Mouse (Mus musculus): ENCODE measurements around the gene Abhd14a.

The Abhd14a gene

GRCm38 (mm10) chr9:106469776-106470175 is 22.3 kb upstream of the Abhd14a start:
- DNase-seq (ENCODE audit: low spot score in 2 of 2), result no peak

DNA sequence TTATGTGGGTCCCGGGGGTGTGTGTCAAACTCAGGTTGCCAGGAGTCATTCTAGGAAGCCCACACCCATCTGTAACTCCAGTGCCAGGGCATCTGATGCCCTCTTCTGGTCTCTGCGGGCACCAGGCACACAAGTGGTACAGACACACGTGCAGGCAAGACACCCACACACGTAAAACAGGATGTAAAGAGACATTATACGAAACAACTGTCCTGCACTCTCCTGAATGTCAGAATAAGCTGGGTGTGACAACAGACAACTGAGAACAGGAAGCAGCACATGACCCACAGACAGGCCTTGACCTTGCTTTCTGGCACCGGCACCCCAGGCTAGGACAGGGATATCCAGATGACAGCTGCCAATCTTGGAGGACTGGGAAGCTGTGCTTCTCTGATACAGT is 21.8 kb upstream of the Abhd14a start:
- DNase-seq (ENCODE audit: low spot score in 2 of 2), result no peak

DNA sequence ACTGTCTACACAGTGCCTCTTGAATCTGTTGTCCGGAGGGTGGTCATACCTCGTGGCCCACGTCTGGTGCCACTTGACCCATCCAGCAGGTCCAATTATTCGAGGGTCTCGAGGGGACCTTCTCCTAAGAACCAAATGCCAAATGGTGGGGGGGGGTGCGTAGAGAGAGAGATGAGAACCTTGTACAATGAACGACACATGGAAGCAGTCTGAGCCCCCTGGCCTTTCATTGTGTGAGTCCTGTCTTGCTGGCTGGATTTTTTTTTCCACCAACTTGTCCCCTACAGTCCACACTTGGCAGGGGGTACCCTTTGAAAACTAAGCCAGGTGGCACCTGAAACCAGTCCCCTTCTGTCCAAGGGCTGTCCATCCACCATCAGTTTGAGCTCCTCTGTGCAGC is 20.3 kb upstream of the Abhd14a start:
- DNase-seq (ENCODE audit: low spot score in 2 of 2), result no peak

- no peak for DNase-seq (ENCODE audit: low spot score in 2 of 2)
These were observed 19.2 kb upstream of the Abhd14a start for GRCm38 (mm10) chr9:106466721-106467120.

DNA sequence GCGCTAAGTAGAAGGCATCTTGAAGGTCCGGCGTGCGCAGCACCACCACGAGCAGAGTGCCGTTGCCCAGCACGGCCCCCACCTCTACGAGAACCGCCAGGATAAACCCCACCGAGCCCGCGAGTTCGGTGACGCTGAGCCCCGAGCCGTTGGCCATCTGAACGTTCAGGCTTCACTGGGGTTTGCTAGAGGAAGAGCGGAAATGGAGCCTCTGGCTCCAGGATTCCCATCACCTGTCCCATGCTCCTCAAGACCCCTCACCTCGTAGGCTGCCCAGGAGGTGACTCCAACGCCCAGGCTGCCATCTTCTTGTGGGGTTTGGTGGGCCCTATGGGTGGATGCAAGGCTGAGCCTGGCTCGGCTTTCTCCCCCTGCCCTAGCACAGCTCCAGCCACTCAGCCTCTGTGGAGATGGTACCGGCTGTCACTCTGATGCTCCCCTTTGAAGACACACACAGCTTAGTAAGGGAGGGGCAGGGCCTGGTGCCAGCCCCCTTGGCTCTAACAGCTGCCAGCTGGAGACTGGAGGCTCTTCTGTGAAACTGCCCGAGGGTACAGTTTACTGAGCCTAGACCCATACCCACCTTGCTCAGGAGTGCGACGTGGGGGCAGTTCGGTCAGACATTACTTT is 18.2 kb upstream of the Abhd14a start, which contains the start of gene Gpr62:
TSS of gene Gpr62 (minus strand) at position 368 of the 630 bp plus-strand sequence.
- no peak for DNase-seq (ENCODE audit: low spot score in 2 of 2)

- peak in 1 of 2 experiments; percentile 75 for DNase-seq (ENCODE audit: low spot score in 2 of 2)
These were observed 17.5 kb upstream of the Abhd14a start for GRCm38 (mm10) chr9:106464751-106465541.

DNA sequence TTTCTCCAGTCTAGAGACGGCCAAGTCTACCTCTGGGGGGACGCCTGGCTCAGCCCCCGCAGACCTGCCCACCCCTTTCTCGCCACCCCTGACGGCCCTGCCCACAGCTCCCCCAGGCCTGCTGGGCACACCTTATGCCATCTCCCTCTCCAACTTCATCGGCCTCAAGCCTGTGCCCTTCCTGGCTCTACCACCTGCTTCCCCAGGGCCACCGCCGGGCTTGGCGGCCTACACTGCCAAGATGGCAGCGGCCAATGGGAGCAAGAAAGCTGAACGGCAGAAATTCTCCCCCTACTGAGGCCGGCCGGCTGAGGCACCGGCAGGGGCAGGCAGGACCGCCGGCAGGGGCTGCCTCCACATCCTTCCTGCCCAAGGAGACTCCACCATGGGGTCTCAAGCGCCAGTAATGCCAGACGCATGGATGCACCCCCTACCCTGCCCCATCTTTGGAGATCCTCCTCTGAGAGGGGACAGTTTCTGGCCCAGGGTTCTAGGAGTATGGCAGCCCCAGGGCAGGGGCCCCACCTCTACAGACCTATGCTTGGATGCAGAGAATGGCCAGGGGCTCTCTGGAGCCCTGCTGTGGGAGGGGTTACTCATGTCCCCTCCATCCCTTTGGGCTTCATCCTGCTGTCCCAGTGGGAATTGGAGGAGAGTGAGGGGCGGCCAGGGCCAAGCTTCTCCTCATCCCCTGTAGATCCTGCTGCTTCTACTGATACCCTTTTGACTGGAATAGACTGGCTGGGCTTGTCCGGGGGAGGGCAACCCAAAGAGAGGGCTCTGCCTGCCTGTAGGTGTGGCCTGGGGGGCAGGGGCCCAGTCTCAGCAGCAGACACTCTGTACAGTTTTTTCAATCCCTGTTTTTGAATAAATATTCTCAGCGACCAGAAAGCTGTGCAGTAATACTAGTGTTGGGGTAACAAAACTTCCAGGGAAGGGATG is 15.9 kb upstream of the Abhd14a start:
- no peak for DNase-seq (ENCODE audit: low spot score in 2 of 2)

GRCm38 (mm10) chr9:106462430-106462800 is 14.9 kb upstream of the Abhd14a start:
- no peak for DNase-seq (ENCODE audit: low spot score in 2 of 2)

GRCm38 (mm10) chr9:106461641-106462429 is 14.4 kb upstream of the Abhd14a start:
- DNase-seq (ENCODE audit: low spot score in 2 of 2), result no peak

DNA sequence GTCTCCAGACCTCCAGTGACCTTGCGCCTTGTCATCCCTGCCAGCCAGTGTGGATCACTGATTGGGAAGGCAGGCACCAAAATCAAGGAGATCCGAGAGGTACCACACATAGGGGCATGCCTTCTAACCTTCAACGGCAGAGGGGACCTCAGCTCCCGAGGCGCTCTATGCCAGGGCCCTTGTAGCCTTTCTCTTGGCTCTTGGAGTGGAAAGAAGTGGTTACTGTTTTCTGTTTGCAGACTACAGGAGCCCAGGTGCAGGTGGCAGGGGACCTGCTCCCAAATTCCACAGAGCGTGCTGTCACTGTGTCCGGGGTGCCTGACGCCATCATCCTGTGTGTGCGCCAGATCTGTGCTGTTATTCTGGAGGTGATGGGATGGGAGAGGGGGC is 13.5 kb upstream of the Abhd14a start:
- DNase-seq (ENCODE audit: low spot score in 2 of 2), result no peak

DNA sequence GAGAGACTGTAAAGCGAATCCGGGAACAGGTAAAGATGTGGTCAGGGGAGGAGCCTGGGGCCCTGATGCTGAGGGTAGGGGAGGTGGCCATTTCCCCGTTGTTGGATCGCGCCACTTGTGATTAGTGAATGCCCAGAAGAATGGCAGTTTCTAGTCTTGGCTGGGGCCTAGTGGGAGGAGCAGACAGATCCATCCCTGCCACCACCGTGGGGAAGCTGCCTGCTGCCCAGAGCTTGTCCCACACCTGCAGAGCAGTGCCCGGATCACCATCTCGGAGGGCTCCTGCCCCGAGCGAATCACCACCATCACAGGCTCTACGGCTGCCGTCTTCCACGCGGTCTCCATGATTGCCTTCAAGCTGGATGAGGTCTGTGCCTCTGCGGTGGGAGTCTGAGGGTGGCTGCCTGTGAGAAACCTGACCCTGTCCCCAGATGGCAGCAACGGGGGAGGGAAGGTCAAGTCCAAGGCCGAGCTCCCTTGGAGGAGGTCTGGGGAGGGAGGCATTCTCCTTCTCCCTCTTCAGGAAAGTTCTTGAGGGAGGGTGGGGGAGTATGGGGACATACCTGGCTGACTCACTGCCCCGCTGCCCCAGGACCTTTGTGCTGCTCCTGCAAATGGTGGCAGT is 13.0 kb upstream of the Abhd14a start:
- no peak for DNase-seq (ENCODE audit: low spot score in 2 of 2)

DNA sequence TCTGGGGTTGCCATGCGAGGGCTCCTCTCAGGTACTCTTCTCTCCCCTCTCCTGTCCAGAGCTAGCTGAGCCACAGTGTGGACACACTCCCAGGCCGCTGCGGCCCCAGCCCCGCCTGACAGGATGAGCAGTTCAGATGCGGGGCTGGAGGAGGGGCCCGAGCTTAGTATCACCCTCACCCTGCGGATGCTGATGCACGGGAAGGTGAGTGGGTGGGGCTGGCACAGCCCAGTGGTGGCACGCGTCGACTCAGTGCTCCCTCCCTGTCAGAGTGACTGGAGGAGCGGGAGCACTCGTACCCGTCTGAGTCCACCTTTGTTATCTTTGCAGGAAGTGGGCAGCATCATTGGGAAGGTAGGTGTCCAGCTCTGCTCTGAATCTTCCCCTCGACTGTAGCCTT is 12.5 kb upstream of the Abhd14a start:
- DNase-seq (ENCODE audit: low spot score in 2 of 2), result no peak

DNA sequence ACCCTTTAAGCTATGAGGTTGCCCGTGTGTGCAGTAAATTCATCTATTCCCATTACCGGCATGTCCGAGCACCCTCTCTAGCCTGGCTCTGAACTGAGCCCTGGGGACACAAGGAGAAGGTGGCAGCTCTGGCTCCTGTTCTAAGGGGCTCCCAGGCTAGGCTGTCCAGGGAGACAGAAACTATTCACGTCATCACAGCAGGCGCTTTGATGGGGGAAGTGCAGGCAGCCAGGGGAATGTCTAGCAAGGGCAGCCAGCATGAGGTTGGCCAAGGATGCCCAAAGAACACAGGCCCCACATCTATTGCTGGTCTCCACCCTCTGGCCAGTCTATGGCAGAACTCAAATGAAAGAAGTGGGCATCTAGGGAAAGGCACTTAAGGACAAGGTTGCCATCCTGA is 10.4 kb upstream of the Abhd14a start:
- DNase-seq (ENCODE audit: low spot score in 2 of 2), result no peak

GRCm38 (mm10) chr9:106457163-106457559 is 9.7 kb upstream of the Abhd14a start:
- no peak for DNase-seq (ENCODE audit: low spot score in 2 of 2)

DNA sequence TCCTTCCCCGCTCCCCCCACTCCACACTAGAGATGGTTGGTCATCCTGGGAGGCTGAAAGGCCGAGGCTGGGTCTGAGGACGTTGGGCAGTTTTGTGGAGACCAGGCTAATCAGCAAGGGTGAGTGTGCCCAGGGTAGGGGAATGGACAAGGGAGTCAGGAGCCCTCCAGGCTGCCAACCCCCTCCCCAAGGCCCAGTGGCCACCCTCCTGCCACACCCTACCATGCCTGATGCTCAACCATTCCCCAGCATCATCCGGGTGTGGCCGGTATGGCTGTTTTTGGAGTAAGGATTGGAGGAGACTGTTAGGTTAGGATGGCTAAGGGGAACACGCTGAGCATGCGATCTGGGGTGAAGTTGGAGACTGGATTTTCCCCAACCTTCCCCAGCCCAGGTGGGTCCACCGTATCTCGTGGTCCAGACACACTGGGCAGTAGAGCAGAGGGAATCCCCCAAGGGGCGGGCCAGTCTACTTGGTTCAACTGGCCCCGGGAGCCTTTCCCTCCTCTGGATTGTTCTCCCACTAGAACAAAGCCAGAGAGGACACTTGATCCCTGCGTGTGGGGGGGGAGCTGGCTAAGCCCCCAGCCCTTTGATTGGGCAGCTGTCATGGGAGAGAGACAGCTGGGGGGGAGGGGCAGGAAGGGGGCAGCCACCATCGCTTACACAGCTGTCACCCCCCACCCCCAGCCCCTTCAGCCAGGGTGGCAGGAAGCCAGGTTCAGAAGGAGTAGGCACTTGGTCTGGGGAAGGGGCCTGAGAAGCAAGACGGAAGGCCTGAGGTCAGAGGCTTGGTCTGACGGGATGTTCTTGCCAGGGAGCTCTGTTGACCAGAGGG is 9.1 kb upstream of the Abhd14a start:
- no peak for DNase-seq (ENCODE audit: low spot score in 2 of 2)

GRCm38 (mm10) chr9:106454888-106455681 is 7.6 kb upstream of the Abhd14a start:
- no peak for DNase-seq (ENCODE audit: low spot score in 2 of 2)

DNA sequence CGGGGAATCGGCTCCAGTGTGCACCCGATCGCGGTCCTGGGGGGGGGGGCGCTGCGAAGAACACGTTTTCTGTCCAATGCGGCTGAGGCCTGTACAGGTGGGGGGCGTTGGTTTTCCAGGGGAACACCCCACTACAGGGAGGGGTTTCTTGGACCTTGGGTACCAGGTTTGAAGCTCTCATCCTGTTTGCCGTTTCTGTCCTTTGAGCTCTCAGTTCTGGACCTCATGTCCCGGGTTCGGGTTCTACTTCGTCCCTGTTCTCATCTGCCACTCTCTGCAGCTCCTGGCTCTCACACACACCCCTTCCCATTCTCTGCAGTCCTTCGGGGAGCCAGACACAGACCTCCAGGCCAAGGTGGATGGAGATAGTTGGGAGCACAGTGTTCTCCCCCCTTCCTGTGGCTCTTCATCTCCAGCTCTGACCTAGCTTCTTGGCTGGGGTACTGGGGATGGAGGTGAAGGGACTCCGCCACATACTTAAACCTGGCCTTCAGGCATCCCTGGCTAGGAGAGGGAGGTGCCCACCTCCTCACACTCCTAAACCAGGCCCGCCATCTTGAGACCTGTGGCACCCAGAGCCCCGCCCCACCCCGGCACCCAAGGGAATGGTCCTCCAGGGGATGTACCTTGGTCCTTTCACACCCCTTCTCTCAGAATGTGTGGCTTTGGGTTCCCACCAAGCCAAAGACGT is 6.7 kb upstream of the Abhd14a start:
- no peak for DNase-seq (ENCODE audit: low spot score in 2 of 2)

DNA sequence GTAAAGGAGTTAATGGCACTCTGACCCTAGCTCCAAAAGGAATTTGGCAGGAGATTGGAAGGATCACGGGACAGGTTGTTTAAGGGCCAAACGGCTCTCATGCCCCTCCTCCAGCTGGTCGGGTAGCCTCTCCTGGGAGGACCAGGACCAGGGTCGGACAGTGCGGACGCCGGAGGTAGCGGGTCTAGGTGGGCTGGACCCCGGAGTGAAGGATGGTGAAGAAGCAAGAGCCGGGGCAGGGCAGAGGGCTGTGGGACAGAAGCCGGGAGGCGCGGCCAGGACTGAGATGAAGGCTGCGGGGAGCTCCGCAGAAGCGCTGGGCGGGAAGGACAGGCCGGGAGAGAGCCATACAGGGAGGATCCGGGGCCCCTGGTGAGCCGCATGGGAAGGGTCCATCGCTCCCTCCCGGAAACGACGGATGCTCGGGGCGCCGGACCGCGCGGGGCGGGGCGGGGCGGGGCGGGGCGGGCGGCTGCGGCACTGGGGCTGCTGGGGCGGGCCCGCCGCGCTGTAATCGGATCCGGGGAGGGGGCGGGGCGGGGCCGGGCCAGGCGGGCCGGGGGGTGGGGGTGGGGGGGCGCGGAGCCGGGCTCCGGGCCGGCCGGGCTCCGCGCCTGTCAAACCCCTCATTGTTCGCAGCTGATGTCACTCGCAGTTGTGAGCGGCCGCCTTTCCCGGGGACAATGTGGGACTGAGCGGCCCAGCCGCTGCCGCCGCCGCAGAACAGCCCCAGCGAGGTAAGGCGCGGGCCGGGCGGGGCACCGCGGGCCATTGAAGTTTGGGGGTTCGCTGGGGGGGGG is 6.0 kb upstream of the Abhd14a start, which contains the start of gene Pcbp4:
TSS of gene Pcbp4 (plus strand) at position 21 of the 800 bp plus-strand sequence.
- DNase-seq (ENCODE audit: low spot score in 2 of 2), result peak in 1 of 2 experiments; percentile 66
